Mouse (Mus musculus) left cerebral cortex, adult 2 months (tissue): ENCODE results near the gene Dyrk4. TPM values are rescaled to one million over a fixed set of nuclear protein-coding genes. Genes with fewer than 3 reads are reported as not detected.
A peak's percentile ranks its signal among the peaks of the same experiment; 100 is the strongest.

Experiments used
- DNase-seq, 2 experiments: peaks; one replicate each; pipeline ENCODE4 v3.0.0; 2021 to 2022; ENCODE audit warnings: low spot score in 2 of 2, mixed read lengths in 1 of 2; ENCODE audit errors: extremely low spot score in 1 of 2
- H3K27ac ChIP-seq: fragments of 200-600 bp; 2 replicates; pipeline ENCODE4 v1.8.1; 2022
- H3K4me3 ChIP-seq: fragments of 200-600 bp; 2 replicates; pipeline ENCODE4 v1.8.1; 2022
- CTCF ChIP-seq: fragments of 200-600 bp; IDR thresholded peaks from 2 replicates; pipeline ENCODE4 v1.8.1; 2022; ENCODE audit warnings: antibody characterized with exemption, mild to moderate bottlenecking, moderate library complexity
- intact Hi-C: fragments of 180-260 bp; cut with DNase I; formaldehyde crosslinking; loops from one replicate; pipeline ENCODE4 v1.15.1; 2025
- total RNA-seq, 2 experiments: library from RNA; stranded (reverse); gene quantifications; 2 replicates each; pipeline ENCODE4 v1.2.3; 2021

Dyrk4 gene
- total RNA-seq, 2 experiments from 2014 or later = not detected

GRCm38 (mm10) chr6:126938047-126938446 lies 16.4 kb upstream of the Dyrk4 start:
- intact Hi-C loops = loop anchor here (2.0 to 5.0 kb wide), 2 partner anchors 145 to 436 kb away; no protein-coding TSS in a partner anchor
- H3K27ac ChIP-seq = no peak overlapping the region
- DNase-seq = no peak
- H3K4me3 ChIP-seq = no peak overlapping the region
- peak; percentile 34 for TF ChIP-seq CTCF

DNA sequence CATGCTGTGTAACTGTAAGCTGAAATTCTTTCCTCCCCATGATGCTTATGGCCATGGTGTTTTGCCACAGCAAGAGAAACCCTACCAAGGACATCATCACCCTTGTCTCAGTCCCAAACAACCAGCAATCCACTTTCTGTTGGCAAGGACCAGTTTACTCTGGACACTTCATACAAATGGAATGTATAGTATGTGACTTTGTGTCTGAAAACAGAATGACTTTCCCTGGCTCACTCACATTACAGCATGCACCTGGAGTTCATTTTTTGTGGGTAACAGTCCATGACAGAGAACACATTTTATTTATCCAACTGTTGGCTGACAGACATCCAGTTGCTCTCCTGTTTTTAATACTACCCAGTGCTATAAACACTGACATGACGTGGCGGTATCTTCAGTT lies 11.3 kb upstream of the Dyrk4 start:
- Histone ChIP-seq H3K4me3 (no peak overlapping the region), H3K27ac (no peak overlapping the region)
- intact Hi-C loops = no loop called here
- no peak for DNase-seq
- TF ChIP-seq CTCF = no peak

GRCm38 (mm10) chr6:126914928-126915327 lies 6.7 kb downstream of the Dyrk4 start:
- no peak overlapping the region for H3K27ac ChIP-seq
- TF ChIP-seq CTCF = no peak
- no peak overlapping the region for H3K4me3 ChIP-seq
- no peak for DNase-seq
- intact Hi-C loops = no loop called here

- DNase-seq = no peak
- no peak overlapping the region for H3K4me3 ChIP-seq
- H3K27ac ChIP-seq = no peak overlapping the region
These were observed 10.9 kb downstream of the Dyrk4 start for GRCm38 (mm10) chr6:126910727-126911126.

DNA sequence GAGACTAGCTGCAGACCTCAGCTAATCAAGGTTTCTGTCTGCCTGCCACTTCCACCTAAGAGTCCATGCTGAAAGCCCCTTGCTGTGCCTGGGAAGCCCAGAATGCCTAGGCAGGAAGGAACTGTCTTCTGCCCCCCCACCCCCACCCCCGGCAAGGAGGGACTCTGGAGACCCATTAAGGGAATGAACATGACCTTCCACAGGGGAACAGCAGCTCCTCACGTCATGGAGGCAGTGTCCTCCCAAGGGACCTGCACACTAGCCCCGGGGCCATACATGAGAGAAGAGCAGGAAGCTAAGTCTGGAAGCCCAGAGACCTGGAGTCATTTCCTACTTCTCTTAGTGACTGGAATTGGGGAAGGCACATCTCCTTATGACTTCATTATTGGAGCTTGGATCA lies 13.8 kb downstream of the Dyrk4 start:
- intact Hi-C loops = no loop called here
- H3K27ac ChIP-seq = no peak overlapping the region
- no peak for TF ChIP-seq CTCF
- DNase-seq = no peak
- H3K4me3 ChIP-seq = no peak overlapping the region

More at GRCm38 (mm10) chr6:126910727-126911126, 10.9 kb downstream of the Dyrk4 start:
- no peak for TF ChIP-seq CTCF
- intact Hi-C loops = no loop called here

DNA sequence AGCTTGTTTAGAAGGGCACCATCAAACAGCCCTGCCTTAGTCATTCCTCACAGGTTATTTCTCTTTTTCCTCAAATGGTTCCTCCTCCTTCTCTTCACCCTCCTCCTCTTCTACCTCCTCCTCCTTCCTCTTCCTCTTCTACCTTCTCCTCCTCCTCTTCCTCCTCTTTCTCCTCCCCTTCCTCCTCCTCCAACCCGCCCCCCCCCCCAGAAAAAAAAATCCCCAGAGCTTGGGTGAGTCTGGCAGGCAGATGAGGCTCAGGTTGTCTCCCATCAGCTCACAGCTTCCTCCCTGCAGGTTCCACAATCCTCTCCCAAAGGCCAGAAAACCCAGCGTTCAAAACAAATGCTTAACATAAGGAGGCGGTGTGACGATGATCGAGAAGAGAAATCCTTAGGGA lies 14.3 kb downstream of the Dyrk4 start:
- no peak overlapping the region for H3K4me3 ChIP-seq
- no peak for DNase-seq
- intact Hi-C loops = no loop called here
- H3K27ac ChIP-seq = no peak overlapping the region
- TF ChIP-seq CTCF = no peak

DNA sequence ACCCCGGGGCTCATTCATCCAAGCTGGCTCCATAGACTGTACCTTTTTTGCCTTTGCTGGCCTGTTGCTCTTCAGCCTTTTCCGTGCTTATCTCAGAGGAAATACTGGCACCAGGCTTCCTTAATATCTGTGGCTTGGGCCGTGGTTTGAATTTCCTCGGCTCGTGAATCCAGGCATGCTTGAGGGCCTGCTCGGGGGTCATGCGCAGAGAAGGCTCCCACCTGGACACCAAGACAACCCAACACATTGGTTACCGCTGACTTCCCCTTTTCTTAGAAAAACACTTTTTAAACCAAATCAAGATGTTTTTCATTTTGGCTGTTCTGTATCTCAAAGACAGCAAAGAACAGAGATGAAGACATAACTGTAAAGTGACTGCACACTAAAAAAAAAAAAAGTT lies 44.5 kb downstream of the Dyrk4 start:
- DNase-seq = no peak
- TF ChIP-seq CTCF = no peak
- Histone ChIP-seq H3K27ac (no peak overlapping the region), H3K4me3 (no peak overlapping the region)
- intact Hi-C loops = no loop called here

DNA sequence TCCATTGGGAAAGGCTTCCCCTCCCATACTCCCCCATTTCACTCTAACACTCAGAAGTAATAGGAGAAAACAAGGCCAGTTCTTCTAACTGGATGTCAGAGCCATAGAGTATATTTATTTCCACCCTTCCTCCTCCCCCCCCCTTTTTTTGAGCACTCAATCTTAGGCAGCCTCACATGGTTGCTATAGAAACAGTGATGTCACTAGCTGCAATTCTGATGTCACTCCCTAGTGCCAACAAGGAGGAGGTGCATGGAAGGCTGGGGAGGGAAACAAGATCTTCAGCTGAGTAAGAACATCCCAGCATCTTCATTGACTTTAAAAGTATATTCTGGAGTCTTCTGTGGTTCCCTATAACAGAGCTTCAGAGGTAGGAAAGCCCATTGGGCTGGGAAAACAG lies 68.8 kb downstream of the Dyrk4 start, which contains the start of gene Akap3:
Akap3 (plus strand) TSS at position 218 of the 400 bp plus-strand sequence.
- no peak for TF ChIP-seq CTCF
- Histone ChIP-seq H3K27ac (no peak within 1 kb of the TSS), H3K4me3 (no peak within 1 kb of the TSS)
- no peak for DNase-seq
- intact Hi-C loops = no loop called here

- Histone ChIP-seq H3K4me3 (peak within 1 kb of the TSS; percentile 76), H3K27ac (peak within 1 kb of the TSS; percentile 91)
- TF ChIP-seq CTCF = no peak
- intact Hi-C loops = loop anchor here (2.0 to 5.0 kb wide), 2 partner anchors 92 to 287 kb away; no protein-coding TSS in a partner anchor
- DNase-seq = peak; percentile 95 to 97
These were observed 72.6 kb downstream of the Dyrk4 start, which contains the start of gene Ndufa9 for GRCm38 (mm10) chr6:126848712-126849704. Ndufa9 (minus strand) TSS chr6:126849136.

DNA sequence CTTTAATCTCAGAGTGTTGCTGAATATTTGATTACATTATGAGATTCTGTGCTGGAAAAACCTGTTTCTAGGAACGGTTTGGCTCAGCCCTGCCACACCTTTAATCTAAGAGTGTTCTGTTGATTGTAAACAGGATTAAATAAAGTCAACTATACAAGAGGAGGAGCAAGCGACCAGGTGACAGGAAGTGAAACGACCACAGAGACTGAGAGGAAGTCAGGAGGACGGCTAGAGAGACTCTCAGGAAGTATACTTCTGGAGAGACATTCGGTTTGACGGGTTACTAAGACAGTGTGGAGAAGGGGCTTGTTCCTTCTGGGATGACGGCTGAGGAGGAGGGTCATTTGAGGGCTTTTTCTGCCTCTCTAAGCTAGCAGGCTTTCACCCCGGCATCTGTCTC lies 85.0 kb downstream of the Dyrk4 start:
- no peak for DNase-seq
- no peak for TF ChIP-seq CTCF
- intact Hi-C loops = no loop called here
- H3K4me3 ChIP-seq = no peak overlapping the region
- H3K27ac ChIP-seq = no peak overlapping the region

Other genes starting within 250 kb of the Dyrk4 start
- 10 to 100 TPM; 56.3 to 65.4 TPM for gene Kcna6, start 181.2 kb downstream of the Dyrk4 start, total RNA-seq
- gene Ndufa9, start 72.7 kb downstream of the Dyrk4 start, total RNA-seq = 100 to 1,000 TPM; 135 to 150 TPM
- under 1 TPM; 0.18 to 0.35 TPM for gene Akap3, start 68.7 kb downstream of the Dyrk4 start, total RNA-seq
- 1 to 10 TPM; 3.2 to 3.3 TPM for gene Rad51ap1, start 17.7 kb upstream of the Dyrk4 start, total RNA-seq
- gene D6Wsu163e, start 18.1 kb upstream of the Dyrk4 start, total RNA-seq = 10 to 100 TPM; 40.3 to 47.3 TPM
- not detected for gene Fgf6, start 93.7 kb upstream of the Dyrk4 start, total RNA-seq
- under 1 TPM; 0.44 to 0.68 TPM for gene Fgf23, start 151.1 kb upstream of the Dyrk4 start, total RNA-seq
- 10 to 100 TPM; 22.3 to 22.7 TPM for gene Tigar, start 187.7 kb upstream of the Dyrk4 start, total RNA-seq
- gene Ccnd2, start 230.4 kb upstream of the Dyrk4 start, total RNA-seq = 10 to 100 TPM; 75.1 to 97.4 TPM